Mouse (Mus musculus): ENCODE results near the gene Cadm3.

Gene Cadm3

GRCm38 (mm10) chr1:173350372-173350957, 17.0 kb downstream of the Cadm3 start, which contains the start of gene Aim2:
TSS of gene Aim2 (plus strand) at chr1:173350879.
- Histone ChIP-seq H3K9me3 (ENCODE audit: low read length) (no peaks in the 10 kb centered on the region), H3K27me3 (ENCODE audit: insufficient read depth, low read length) (no peaks in the 10 kb centered on the region), H3K36me3 (ENCODE audit: insufficient read depth, low read length) (no peaks in the 10 kb centered on the region), H3K4me3 (replicated peaks; ENCODE audit: low read length) (peak within 1 kb of the TSS; percentile 46), H3K4me1 (replicated peaks; ENCODE audit: low read depth, low read length) (peaks cover 58% of the 10 kb centered on the region)
- TF ChIP-seq CTCF (conservative IDR thresholded peaks at IDR 0.05; ENCODE audit: low read length) = no peak
- TF ChIP-seq NANOG (IDR thresholded peaks at IDR 0.05; ENCODE audit: borderline replicate concordance, low read length) = no peak
- no peak for TF ChIP-seq POU5F1 (IDR thresholded peaks at IDR 0.05; ENCODE audit: borderline replicate concordance, low read length)

- no peak for TF ChIP-seq POU5F1 (IDR thresholded peaks at IDR 0.05; ENCODE audit: borderline replicate concordance, low read length)
- no peak for TF ChIP-seq NANOG (IDR thresholded peaks at IDR 0.05; ENCODE audit: borderline replicate concordance, low read length)
- no peak for TF ChIP-seq CTCF (conservative IDR thresholded peaks at IDR 0.05; ENCODE audit: low read length)
- Histone ChIP-seq H3K4me1 (replicated peaks; ENCODE audit: low read depth, low read length) (peaks cover 54% of the 10 kb centered on the region), H3K27me3 (ENCODE audit: insufficient read depth, low read length) (no peaks in the 10 kb centered on the region), H3K36me3 (ENCODE audit: insufficient read depth, low read length) (no peaks in the 10 kb centered on the region), H3K9me3 (ENCODE audit: low read length) (no peaks in the 10 kb centered on the region), H3K4me3 (replicated peaks; ENCODE audit: low read length) (peak overlapping the region; percentile 46; the same call in 1 of the 2 replicates)
Observed at GRCm38 (mm10) chr1:173349946-173350345, 17.5 kb downstream of the Cadm3 start.

GRCm38 (mm10) chr1:173349192-173349591, 18.3 kb downstream of the Cadm3 start:
- no peaks in the 10 kb centered on the region for H3K27me3 ChIP-seq (ENCODE audit: insufficient read depth, low read length)
- H3K9me3 ChIP-seq (ENCODE audit: low read length) = no peaks in the 10 kb centered on the region
- peaks cover 53% of the 10 kb centered on the region for H3K4me1 ChIP-seq (replicated peaks; ENCODE audit: low read depth, low read length)
- TF ChIP-seq CTCF (conservative IDR thresholded peaks at IDR 0.05; ENCODE audit: low read length) (no peak), POU5F1 (IDR thresholded peaks at IDR 0.05; ENCODE audit: borderline replicate concordance, low read length) (no peak), NANOG (IDR thresholded peaks at IDR 0.05; ENCODE audit: borderline replicate concordance, low read length) (no peak)
- H3K36me3 ChIP-seq (ENCODE audit: insufficient read depth, low read length) = no peaks in the 10 kb centered on the region
- peak overlapping the region; percentile 53 for H3K4me3 ChIP-seq (replicated peaks; ENCODE audit: low read length)

DNA sequence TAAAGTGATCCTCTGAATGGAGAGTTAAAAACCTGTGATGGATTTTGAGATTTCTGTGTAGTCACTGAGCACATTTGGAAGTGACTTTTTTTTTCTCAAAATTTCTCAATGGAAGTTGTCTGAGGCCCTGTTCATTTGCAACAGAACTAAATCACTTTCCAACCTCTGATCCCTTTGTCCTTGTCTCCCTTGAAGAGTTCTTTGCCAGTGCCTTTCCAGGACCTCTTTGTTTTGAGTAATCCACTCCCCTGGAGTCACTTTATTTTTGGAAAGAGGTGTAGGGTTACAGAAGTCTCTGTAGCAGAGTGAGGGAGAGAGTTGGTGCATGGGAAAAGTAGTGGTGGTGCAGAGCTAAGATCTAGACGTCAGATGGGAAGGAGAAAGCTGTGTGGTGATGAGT, 19.0 kb downstream of the Cadm3 start:
- H3K4me1 ChIP-seq (replicated peaks; ENCODE audit: low read depth, low read length) = peaks cover 53% of the 10 kb centered on the region

GRCm38 (mm10) chr1:173345112-173345511, 22.4 kb downstream of the Cadm3 start:
- H3K36me3 ChIP-seq (ENCODE audit: insufficient read depth, low read length) = no peaks in the 10 kb centered on the region
- no peak overlapping the region for H3K4me3 ChIP-seq (replicated peaks; ENCODE audit: low read length)
- no peaks in the 10 kb centered on the region for H3K9me3 ChIP-seq (ENCODE audit: low read length)
- H3K4me1 ChIP-seq (replicated peaks; ENCODE audit: low read depth, low read length) = peaks cover 41% of the 10 kb centered on the region
- H3K27me3 ChIP-seq (ENCODE audit: insufficient read depth, low read length) = no peaks in the 10 kb centered on the region
- TF ChIP-seq NANOG (IDR thresholded peaks at IDR 0.05; ENCODE audit: borderline replicate concordance, low read length) (no peak), POU5F1 (IDR thresholded peaks at IDR 0.05; ENCODE audit: borderline replicate concordance, low read length) (no peak), CTCF (conservative IDR thresholded peaks at IDR 0.05; ENCODE audit: low read length) (no peak)

More for the DNA sequence above, 19.0 kb downstream of the Cadm3 start:
- Histone ChIP-seq H3K4me3 (replicated peaks; ENCODE audit: low read length) (peak overlapping the region; percentile 53), H3K9me3 (ENCODE audit: low read length) (no peaks in the 10 kb centered on the region), H3K27me3 (ENCODE audit: insufficient read depth, low read length) (no peaks in the 10 kb centered on the region), H3K36me3 (ENCODE audit: insufficient read depth, low read length) (no peaks in the 10 kb centered on the region)
- TF ChIP-seq NANOG (IDR thresholded peaks at IDR 0.05; ENCODE audit: borderline replicate concordance, low read length) (peak; percentile 69; the same call in 1 of the 2 replicates), CTCF (conservative IDR thresholded peaks at IDR 0.05; ENCODE audit: low read length) (no peak)

DNA sequence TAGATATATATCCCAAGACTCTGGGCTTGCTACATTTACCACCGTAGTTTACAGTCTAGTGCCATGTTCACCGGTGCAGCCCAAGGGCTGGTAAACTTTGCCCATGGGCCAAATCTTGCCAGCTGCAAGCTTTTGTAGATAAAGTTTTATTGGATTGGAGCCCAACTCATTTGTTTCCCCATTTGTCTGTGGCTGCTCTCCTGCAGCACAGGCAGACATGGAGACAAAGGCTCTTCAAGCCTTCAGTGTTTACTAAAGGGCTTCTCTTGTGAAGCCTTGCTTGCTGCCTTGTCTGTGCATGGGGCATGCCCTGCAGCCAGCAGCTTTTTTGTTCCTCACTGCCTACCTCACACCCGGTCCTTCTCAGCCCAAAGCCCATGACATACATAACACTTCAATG, 23.6 kb downstream of the Cadm3 start:
- TF ChIP-seq NANOG (IDR thresholded peaks at IDR 0.05; ENCODE audit: borderline replicate concordance, low read length) = no peak
- TF ChIP-seq POU5F1 (IDR thresholded peaks at IDR 0.05; ENCODE audit: borderline replicate concordance, low read length) = no peak
- no peak for TF ChIP-seq CTCF (conservative IDR thresholded peaks at IDR 0.05; ENCODE audit: low read length)
- H3K4me1 ChIP-seq (replicated peaks; ENCODE audit: low read depth, low read length) = peaks cover 35% of the 10 kb centered on the region
- no peak overlapping the region for H3K4me3 ChIP-seq (replicated peaks; ENCODE audit: low read length)
- H3K27me3 ChIP-seq (ENCODE audit: insufficient read depth, low read length) = no peaks in the 10 kb centered on the region
- H3K36me3 ChIP-seq (ENCODE audit: insufficient read depth, low read length) = no peaks in the 10 kb centered on the region
- H3K9me3 ChIP-seq (ENCODE audit: low read length) = no peaks in the 10 kb centered on the region

DNA sequence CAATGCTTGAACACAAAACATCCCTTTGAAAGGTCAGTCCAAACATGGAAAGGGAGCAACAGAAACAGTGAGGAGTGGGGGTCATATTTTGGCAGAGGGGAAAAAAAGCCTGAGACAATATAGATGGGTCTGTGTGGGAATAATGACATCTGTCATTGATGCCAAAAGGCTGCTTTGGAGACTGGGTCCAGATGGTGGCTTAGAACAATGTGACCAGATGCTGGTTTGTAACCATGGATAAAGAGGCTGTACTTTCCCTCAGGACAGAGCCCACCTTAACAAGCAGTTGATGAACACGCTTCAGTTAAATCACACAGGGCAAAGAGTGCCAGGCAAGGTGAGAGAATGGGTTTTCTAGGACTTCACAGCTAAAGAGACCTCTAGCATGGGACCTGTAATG, 25.1 kb downstream of the Cadm3 start:
- Histone ChIP-seq H3K4me1 (replicated peaks; ENCODE audit: low read depth, low read length) (peaks cover 23% of the 10 kb centered on the region), H3K36me3 (ENCODE audit: insufficient read depth, low read length) (no peaks in the 10 kb centered on the region), H3K27me3 (ENCODE audit: insufficient read depth, low read length) (no peaks in the 10 kb centered on the region), H3K9me3 (ENCODE audit: low read length) (no peaks in the 10 kb centered on the region), H3K4me3 (replicated peaks; ENCODE audit: low read length) (no peak overlapping the region)
- TF ChIP-seq NANOG (IDR thresholded peaks at IDR 0.05; ENCODE audit: borderline replicate concordance, low read length) = no peak
- no peak for TF ChIP-seq POU5F1 (IDR thresholded peaks at IDR 0.05; ENCODE audit: borderline replicate concordance, low read length)
- TF ChIP-seq CTCF (conservative IDR thresholded peaks at IDR 0.05; ENCODE audit: low read length) = no peak

DNA sequence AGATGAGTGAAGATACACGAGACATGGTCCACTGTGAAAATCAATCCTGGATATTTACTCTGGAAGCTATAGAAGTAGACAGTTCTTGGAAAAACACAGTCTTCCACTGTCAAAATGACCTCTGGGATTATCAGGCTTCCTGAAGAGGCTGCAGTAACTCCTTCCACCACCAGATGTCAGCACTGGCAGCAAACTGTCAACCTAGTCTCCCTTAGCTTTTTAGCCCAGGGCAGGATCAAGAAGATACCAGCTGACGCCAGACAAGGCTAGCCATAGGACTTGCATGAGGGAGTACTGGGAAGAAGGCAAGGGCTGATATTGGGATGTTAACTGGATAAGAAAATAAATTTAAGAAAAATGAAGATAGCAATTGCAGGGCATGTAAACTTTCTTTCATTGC, 28.0 kb downstream of the Cadm3 start:
- no peaks in the 10 kb centered on the region for H3K36me3 ChIP-seq (ENCODE audit: insufficient read depth, low read length)
- peaks cover 17% of the 10 kb centered on the region for H3K4me1 ChIP-seq (replicated peaks; ENCODE audit: low read depth, low read length)
- TF ChIP-seq CTCF (conservative IDR thresholded peaks at IDR 0.05; ENCODE audit: low read length) (peak; percentile 95), NANOG (IDR thresholded peaks at IDR 0.05; ENCODE audit: borderline replicate concordance, low read length) (no peak)
- H3K4me3 ChIP-seq (replicated peaks; ENCODE audit: low read length) = no peak overlapping the region
- H3K9me3 ChIP-seq (ENCODE audit: low read length) = no peaks in the 10 kb centered on the region
- peaks cover 1% of the 10 kb centered on the region; the same call in 1 of the 2 replicates for H3K27me3 ChIP-seq (ENCODE audit: insufficient read depth, low read length)

DNA sequence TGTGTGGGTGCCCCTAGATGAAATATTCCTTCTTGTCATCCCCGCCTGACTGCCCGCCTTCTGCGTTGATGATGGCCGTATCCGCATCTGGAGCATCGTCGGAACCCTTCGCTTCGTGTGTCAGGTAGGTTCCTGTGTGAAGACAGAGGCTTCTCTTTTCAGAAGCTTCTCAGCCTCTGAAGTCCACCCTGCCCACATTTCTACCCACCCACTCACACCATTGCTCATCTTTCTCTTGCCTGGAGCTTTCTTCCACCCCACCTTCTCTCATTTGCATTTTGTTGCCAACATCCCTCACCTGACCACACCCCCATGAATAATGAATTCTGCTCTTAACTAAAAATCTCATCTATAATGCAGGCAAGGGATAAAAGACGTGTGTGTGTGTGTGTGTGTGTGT, 30.5 kb downstream of the Cadm3 start:
- H3K9me3 ChIP-seq (ENCODE audit: low read length) = no peaks in the 10 kb centered on the region
- peaks cover 9% of the 10 kb centered on the region for H3K27me3 ChIP-seq (ENCODE audit: insufficient read depth, low read length)
- peak overlapping the region; percentile 26; the same call in 1 of the 2 replicates for H3K4me3 ChIP-seq (replicated peaks; ENCODE audit: low read length)
- TF ChIP-seq NANOG (IDR thresholded peaks at IDR 0.05; ENCODE audit: borderline replicate concordance, low read length) = no peak
- no peak for TF ChIP-seq POU5F1 (IDR thresholded peaks at IDR 0.05; ENCODE audit: borderline replicate concordance, low read length)
- no peak for TF ChIP-seq CTCF (conservative IDR thresholded peaks at IDR 0.05; ENCODE audit: low read length)
- no peaks in the 10 kb centered on the region for H3K36me3 ChIP-seq (ENCODE audit: insufficient read depth, low read length)
- peaks cover 17% of the 10 kb centered on the region for H3K4me1 ChIP-seq (replicated peaks; ENCODE audit: low read depth, low read length)

All from E14TG2a.4 (cell line).